Mouse (Mus musculus): Measurements from ENCODE around the gene Map3k10.

The Map3k10 gene

DNA sequence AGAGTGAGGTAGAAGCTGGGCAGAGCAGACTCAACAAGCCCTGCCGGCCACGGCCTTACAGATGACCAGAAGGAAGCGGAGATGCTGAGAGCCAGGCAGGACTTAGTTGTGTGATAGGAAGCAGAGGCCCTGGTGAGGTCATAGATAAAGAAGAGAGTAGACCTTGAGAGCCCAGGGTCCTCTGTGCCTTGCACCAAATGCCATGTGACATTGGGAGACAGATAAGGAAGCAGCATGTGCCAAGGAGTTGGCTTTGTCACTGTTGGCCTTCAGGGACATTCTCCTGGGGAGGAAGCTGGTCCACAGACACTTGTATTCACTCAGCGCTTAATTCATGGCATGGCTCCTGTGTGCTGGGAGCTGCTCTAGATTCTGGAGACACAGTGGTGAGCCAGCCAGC is 65.1 kb downstream of the Map3k10 start:
- DNase-seq (ENCODE audit: low read depth, low spot score), result no peak

GRCm38 (mm10) chr7:27608130-27608529 is 66.3 kb downstream of the Map3k10 start:
- no peak for DNase-seq (ENCODE audit: low read depth, low spot score)

- no peak for DNase-seq (ENCODE audit: low read depth, low spot score)
These were observed 66.8 kb downstream of the Map3k10 start for GRCm38 (mm10) chr7:27607580-27607979.

DNA sequence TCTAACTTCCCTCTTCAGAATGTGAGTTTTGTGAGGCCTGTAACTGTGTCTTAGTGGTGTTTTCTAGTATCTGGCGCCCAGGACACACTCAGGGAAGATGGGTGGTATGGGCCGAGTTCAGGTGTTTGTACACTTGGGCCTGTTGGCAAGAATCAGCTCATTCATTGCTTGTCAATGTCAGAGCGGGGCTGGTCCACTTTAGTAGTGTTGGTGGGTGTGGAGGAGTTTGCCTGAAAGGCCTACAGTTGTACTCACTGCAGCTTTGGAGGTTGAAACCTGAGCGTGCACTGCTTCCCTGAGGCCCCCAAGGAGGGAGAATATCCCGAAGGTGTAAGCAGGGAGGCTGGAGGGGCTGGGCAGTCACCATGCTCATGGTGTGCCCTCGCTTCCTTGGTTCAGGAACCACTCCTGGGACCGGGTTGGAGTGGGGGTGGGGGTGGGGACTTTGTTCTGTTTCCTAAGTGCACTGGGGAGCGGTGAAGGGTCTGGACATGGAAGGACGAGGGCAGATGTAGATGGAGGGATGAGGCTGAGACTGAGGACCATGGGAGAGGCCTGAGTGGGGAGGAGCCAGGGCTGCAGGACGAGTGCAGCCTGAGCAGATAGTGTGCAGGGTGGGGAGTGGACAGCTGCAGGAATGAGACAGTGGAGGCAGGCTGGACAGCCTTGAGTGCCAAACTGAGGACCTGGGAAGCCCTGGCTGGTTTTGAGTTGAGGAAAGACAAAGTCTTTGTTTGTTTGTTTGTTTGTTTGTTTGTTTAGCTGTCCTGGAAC is 67.7 kb downstream of the Map3k10 start:
- DNase-seq (ENCODE audit: low read depth, low spot score), result no peak
